Mouse (Mus musculus) NIH3T3 (cell line): Measurements from ENCODE around the gene Doc2a.
"Not testable (repeated sequence)": the region's sequence is repeated elsewhere in the genome, so short reads cannot be mapped to it uniquely, and the experiment has no call there.

ENCODE experiments used
- DNase-seq: peaks from one replicate; pipeline ENCODE4 v3.0.0-alpha.2; 2012; ENCODE audit warnings: low read depth

Gene Doc2a

DNA sequence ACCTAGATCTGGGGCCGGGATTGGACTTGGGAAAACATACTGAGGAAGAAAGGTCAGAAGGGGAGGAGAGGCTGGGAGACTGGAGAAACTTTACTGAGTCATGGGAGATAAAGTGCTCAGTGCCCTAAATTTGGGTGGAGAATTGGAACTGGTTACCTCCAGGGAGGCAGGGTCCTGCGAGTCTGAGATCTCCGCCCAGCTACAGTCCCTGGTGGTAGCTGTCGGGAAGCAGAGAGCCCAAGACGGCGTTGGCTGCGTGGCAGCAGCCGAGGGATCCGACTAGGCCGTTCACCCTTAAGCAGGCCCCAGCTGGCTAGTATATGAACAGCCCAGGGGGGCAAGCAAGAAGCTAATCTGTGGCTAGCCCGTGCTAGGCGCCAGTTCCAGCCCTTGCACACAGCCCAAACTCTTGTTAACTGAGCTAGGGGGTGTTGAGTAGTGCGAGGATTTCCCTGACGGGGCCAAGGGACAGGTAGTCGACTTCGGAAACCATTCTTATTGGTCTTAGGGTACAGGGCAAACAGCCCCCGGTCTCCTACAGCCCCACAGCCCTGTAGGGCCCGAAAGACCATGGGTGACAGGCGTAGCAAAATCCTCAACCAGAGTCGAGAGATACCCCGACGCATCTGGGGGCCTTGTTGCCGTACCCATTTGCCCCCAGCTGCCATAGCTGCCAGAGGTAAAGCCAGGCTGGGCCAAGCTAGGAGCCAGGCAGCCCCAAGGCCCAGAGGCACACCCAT is 22.7 kb downstream of the Doc2a start:
- no peak for DNase-seq

DNA sequence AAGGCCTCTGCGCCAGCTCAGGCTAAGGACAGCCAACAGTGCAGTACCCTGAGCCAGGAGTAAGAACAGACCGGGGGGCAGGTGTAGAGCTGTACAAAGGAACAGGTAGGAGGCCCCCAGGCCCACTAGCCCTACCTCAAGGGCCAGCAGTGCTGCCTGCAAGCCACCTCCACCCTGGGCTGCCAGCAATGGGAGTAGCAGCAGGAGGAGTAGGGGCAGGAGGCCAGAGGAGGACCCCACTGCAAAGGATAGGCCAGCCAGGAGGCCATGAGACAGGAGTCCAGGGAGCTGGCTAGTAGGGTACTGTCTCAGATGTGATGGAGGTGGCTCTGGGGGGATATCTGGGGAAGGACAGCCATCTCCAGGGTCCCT is 23.3 kb downstream of the Doc2a start:
- DNase-seq: no peak

DNA sequence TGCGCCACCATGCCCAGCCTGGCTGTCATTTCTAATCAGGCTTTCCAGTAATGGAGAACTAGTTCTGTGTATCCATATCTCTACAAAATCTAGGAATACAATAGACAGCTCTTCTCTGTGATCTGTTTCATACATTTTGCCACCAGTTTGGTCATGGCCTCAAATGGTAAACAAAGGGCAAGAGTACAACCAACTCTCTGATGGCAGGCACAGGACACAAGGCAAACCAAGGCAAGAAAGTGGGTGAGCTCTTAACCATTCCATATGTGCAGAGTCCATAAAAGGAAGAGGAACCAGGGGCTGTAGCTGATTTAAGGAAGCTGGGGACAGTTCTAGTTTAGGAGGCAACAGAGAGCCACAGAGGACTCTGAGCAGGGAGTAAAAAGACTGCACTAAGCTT is 30.0 kb downstream of the Doc2a start:
- no peak for DNase-seq

DNA sequence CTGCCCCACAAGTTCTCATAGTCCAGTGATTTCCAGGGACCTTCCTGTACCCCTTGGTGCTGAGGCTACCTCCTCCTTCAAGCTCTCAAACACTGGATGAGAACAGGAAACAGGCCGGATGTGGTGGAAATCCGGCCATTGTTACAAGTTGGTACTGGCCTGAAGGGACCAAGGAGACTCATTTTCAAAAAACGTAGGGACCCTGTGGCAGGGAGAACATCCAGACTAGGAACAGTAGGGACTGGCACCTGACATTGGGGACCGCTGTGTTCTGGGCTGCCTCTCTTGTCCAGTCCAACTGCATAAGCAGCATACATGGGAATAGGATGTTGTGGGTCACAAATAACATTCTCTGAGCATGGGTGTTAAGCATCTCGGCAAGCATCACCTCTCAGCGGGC is 33.8 kb downstream of the Doc2a start:
- no peak for DNase-seq

DNA sequence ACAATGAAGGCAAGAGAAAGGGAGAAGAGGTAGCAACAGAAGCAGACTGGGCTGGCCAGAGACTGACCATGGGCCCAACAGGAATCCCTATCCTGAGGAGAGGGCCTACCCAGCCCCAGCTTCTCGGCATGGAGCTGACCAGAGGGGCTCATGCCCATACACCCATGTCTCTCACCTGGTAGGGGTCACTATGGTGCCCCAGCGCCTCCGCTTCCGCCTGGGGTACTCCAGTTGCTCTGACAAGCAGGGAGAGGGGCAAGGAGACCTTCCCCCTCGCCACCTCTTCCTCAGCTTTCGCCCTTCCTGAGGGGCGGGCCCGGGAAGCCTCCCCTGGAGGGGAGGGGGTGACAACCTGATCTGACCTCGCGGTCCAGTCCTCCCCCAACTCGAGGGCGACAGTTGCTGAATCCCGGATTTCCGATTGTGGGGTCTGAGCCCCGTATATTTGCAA is 36.5 kb downstream of the Doc2a start:
- no peak for DNase-seq

DNA sequence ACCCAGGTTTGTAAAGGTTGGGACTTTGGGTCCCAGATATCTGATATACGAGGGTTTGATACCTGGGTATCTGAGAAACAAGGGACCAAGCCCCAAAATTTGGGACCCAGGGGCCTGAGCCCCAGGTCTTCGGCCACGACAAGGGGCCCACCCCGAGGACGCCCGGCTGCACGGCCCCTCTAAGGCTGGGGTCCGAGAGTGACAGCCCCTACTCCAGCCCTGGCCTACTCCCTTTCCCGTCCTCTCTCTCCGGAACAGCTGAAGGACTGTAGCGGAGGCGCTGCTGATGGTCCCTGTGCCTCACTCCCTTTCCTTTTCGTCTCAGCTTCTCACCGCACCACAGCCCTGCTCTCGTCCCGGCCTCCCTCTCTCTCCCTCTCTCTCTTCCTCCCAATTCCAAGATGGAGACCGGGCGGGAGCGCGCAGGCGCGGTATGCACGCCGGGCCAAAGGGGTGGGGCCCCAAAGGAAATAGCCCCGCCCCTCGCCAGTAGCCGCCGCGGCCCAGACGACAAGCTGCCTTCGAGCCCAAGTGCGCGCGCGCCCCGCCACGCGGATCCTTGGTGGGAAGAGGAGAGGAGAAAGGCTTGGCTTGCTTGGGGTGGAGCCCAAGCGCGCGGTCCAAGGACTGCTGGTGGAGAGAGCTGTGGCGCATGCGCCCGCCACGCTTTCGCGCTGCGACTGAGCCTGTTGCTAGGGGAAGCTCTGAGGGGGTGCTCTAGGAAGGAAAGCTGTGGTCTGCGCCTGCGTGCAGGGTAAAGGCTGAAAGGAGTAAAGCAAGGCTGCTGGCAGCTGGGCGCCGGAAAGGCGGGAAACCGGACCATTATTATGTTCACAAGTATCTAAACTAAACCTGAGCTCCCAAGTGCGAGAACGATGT is 37.3 kb downstream of the Doc2a start, which contains the start of gene Taok2:
Gene Taok2, minus strand, starts transcription at position 418 of the 879 bp plus-strand sequence.
- peak; percentile 97 for DNase-seq

DNA sequence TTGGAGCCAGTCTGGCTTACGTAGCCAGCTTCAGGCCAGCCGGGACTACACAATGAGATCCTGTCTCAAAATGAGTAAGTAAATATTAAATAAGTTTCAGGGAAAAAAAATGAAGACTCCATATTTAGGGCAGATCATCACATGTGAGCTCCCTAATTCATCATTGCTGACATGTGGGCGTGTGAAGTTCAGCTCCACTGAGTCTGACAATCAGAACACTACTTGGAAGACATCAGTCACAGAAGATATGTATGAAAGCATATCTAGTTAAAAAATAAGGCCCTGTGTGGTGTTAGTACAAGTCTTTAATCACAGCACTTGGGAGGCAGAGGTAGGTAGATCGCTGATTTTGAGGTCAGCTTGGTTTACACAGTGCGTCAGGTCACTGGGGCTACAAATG is 40.1 kb downstream of the Doc2a start:
- no peak for DNase-seq

DNA sequence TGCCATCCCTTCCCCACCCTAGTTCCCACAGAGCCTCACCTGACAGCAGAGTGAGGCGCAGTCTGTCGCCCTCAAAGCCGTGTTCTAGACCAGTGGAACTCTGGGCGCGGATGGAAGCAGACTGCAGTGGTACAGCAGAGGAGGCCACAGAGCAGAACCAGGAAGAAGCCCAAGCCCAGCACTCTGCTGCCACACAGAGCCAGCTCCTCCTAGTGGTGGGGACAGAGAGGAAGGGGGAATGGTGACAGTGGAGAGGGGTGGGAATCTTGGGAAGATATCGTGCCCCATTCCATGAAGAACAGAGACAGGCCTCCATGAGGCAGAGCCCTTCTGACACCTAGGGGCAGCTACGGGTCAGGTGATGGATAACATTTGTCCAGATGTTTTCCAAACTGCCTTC is 41.6 kb downstream of the Doc2a start:
- no peak for DNase-seq

DNA sequence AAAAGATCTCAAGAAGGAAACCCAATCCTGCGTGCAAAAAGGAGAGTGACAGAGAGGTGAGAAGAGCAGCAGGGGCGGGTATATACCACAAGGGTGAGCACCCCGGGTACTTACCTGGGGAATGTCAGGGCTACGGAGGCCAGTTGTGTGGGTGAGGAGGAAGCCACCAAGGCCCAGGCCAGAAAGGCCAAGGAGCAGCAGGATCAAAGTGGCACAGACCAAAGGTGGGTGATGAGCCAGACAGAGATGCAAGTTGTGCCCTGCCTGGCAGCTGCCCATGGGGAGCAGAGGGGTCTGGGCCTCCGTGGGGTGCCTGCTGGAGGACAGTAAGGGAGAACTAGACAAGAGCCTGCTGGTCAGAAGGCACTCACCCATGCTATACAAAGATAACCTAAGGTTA is 49.7 kb downstream of the Doc2a start:
- DNase-seq: no peak

DNA sequence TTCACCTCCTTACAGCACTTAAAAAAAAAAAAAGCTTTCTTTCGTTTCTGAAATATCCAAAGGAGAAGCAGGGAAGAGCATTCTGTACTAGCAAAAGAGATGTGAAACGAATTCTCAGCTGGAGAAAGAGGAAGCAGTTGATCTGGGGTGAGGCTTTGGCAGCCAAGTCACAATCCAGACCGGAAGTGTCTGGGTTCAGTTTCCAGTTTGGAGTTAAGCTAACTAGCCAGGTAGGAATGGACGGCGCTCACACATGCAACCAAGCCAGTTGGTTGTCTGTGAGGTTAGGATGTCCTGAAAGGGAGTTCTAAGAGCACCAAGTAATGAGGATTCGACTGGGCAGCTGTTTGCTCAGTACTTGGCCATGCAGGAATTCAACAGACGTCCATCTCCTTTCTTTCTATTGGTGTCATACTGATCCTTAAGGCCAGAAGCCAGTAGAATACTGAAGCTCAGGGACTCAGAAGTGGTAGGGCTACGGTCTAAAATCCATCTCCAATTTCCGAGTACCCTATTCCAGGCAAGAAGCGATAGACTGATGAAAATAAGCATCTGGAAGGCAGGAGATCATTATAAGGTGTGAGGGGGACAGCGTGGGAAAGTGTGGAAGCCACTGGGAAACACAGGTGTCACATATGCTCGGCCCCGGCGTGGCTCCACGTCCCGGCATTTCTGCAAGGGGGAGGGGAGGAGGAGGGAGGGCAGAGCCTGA is 50.3 kb downstream of the Doc2a start:
- peak; percentile 17 for DNase-seq

DNA sequence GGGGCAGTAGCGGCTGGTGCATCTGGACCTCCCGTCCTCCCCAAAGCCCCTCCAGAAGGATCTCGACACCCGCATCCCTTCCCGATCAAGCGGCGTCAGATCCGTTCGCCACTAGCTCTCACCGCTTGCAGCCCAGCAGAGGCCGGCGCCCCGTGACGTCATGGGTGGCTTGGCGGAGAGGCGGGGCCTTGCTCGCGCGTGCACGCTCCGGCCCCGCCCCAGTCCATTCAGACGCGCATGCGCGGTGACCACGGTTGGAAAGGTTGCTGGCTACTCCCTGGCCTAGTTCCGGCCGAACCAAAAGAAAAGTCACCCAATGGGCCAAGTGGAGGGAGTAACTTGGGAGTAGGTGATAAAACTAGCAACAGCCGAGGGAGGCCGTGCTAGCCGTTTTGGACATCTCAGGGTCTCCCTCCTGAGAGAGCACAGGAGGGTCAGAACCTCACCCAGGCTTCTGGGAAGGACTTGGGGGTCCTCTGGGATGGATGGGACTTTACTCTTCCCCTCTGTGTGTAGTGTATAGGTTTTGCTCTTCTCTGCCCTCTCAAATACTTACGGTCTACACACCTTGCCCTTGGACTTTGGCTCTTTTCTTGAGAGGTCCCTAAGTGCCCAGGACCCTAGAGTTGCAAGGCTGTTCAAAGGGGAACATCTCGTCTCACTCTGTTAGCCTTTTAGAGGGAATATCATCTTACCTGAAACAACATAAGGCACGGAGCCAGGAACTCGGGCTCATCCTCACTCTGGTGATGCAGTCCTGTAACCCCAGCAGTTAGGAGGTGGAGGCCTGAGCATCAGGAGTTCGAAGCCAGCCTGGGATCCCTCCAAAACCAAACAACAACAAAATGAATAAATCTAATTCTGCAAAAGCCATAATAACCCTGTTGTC is 51.1 kb downstream of the Doc2a start:
- peak; percentile 98 for DNase-seq

DNA sequence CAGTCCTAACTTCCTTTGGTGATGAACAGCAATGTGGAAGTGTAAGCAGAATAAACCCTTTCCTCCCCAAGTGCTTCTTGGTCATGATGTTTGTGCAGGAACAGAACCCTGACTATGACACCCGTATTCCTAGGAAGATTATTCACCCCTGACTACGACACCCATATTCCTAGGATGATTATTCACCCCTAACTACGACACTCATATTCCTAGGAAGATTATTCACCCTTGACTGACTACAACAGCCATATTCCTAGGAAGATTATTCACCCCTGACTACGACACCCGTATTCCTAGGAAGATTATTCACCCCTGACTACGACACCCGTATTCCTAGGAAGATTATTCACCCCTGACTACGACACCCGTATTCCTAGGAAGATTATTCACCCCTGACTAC is 52.6 kb downstream of the Doc2a start:
- DNase-seq: not testable (repeated sequence)
